Mouse (Mus musculus) inflammation-experienced regulatory T-cells, adult 6 months (primary cell): ENCODE results near the gene Napb. TPM values are rescaled to one million over a fixed set of nuclear protein-coding genes. Genes with fewer than 3 reads are reported as not detected.
A peak's percentile ranks its signal among the peaks of the same experiment; 100 is the strongest.

Experiments used
- ATAC-seq: one replicate; pipeline ENCODE4 v1.8.0; 2017
- polyA plus RNA-seq, 3 experiments: library from polyadenylated mRNA; unstranded; fragments of 100-300 nt; shearing (Covaris generic); gene quantifications; one replicate each; pipeline ENCODE4 v1.2.1; 2017

Napb gene
- polyA plus RNA-seq, 3 experiments from 2014 or later, result 0.34 to 1.2 (median 1.1) TPM

GRCm38 (mm10) chr2:148687971-148688370 lies 44.3 kb downstream of the Napb start:
- no peak for ATAC-seq

- ATAC-seq, result no peak
Observed at GRCm38 (mm10) chr2:148686862-148687261, 45.4 kb downstream of the Napb start.

- ATAC-seq, result no peak
Observed at GRCm38 (mm10) chr2:148685709-148686108, 46.6 kb downstream of the Napb start.

GRCm38 (mm10) chr2:148684972-148685371 lies 47.3 kb downstream of the Napb start:
- no peak for ATAC-seq

- no peak for ATAC-seq
Observed at GRCm38 (mm10) chr2:148683031-148683430, 49.2 kb downstream of the Napb start.

GRCm38 (mm10) chr2:148681461-148681891 lies 50.8 kb downstream of the Napb start:
- peak; percentile 22 for ATAC-seq

- peak; percentile 98 for ATAC-seq
Observed at GRCm38 (mm10) chr2:148680775-148681291, 51.4 kb downstream of the Napb start, which contains the start of gene Gzf1. Gene Gzf1 (plus strand): TSS chr2:148681023.

- ATAC-seq, result no peak
Observed at GRCm38 (mm10) chr2:148679346-148679745, 52.9 kb downstream of the Napb start.

- ATAC-seq, result no peak
Observed at GRCm38 (mm10) chr2:148677801-148678200, 54.5 kb downstream of the Napb start.

GRCm38 (mm10) chr2:148672199-148673096 lies 59.8 kb downstream of the Napb start, which contains the start of gene Nxt1:
Gene Nxt1 (plus strand): TSS chr2:148672601.
- ATAC-seq, result peak; percentile 99

GRCm38 (mm10) chr2:148663458-148663857 lies 68.8 kb downstream of the Napb start:
- ATAC-seq, result no peak

GRCm38 (mm10) chr2:148654961-148655360 lies 77.3 kb downstream of the Napb start:
- ATAC-seq, result peak; percentile 87

- ATAC-seq, result no peak
Observed at GRCm38 (mm10) chr2:148650587-148651357, 81.5 kb downstream of the Napb start.

- no peak for ATAC-seq
Observed at GRCm38 (mm10) chr2:148644421-148645000, 87.8 kb downstream of the Napb start.

Other genes starting within 250 kb of the Napb start
- gene Nxt1, start 59.9 kb downstream of the Napb start, polyA plus RNA-seq, result 10 to 100 TPM; 49.6 to 70.0 (median 60.2) TPM
- 10 to 100 TPM in 2 of 3 experiments, 1 to 10 TPM in 1; 8.9 to 21.7 (median 14.9) TPM for gene Gzf1, start 51.4 kb downstream of the Napb start, polyA plus RNA-seq
- gene Cstl1, start 17.9 kb upstream of the Napb start, polyA plus RNA-seq, result not detected
- gene Cst11, start 39.0 kb upstream of the Napb start, polyA plus RNA-seq, result not detected
- not detected for gene 8030411F24Rik, start 49.5 kb upstream of the Napb start, polyA plus RNA-seq
- not detected for gene Cst12, start 56.9 kb upstream of the Napb start, polyA plus RNA-seq
- not detected for gene Cst8, start 66.3 kb upstream of the Napb start, polyA plus RNA-seq
- not detected for gene Cst13, start 87.6 kb upstream of the Napb start, polyA plus RNA-seq
- not detected for gene Cst9, start 102.7 kb upstream of the Napb start, polyA plus RNA-seq
- not detected for gene 9230104L09Rik, start 132.6 kb upstream of the Napb start, polyA plus RNA-seq
- gene Cst3, start 143.2 kb upstream of the Napb start, polyA plus RNA-seq, result 100 to 1,000 TPM; 152 to 225 (median 175) TPM